Mouse (Mus musculus) kidney, postnatal 14 days (tissue): Measurements from ENCODE around the gene Klhl3.

Experiments
- DNase-seq: peaks from one replicate; pipeline ENCODE4 v3.0.0; 2022; ENCODE audit warnings: mixed read lengths

Gene Klhl3

GRCm38 (mm10) chr13:58124278-58124677 is 10.9 kb upstream of the Klhl3 start:
- no peak for DNase-seq

- DNase-seq: peak; percentile 76
These were observed 10.0 kb upstream of the Klhl3 start for GRCm38 (mm10) chr13:58123381-58123780.

- DNase-seq: peak; percentile 41
These were observed 9.4 kb upstream of the Klhl3 start for GRCm38 (mm10) chr13:58122786-58123297.

- DNase-seq: peak; percentile 59
These were observed 4.1 kb upstream of the Klhl3 start for GRCm38 (mm10) chr13:58117318-58118017.

- DNase-seq: no peak
These were observed 3.4 kb upstream of the Klhl3 start for GRCm38 (mm10) chr13:58116801-58117200.

- peak; percentile 81 for DNase-seq
These were observed 1.8 kb upstream of the Klhl3 start for GRCm38 (mm10) chr13:58115227-58115626.

- peak; percentile 23 for DNase-seq
These were observed 771 bp downstream of the Klhl3 start for GRCm38 (mm10) chr13:58112601-58113041.

GRCm38 (mm10) chr13:58112191-58112590 is 1.2 kb downstream of the Klhl3 start:
- no peak for DNase-seq

GRCm38 (mm10) chr13:58111306-58111705 is 2.1 kb downstream of the Klhl3 start:
- no peak for DNase-seq

GRCm38 (mm10) chr13:58090643-58091042 is 22.7 kb downstream of the Klhl3 start:
- no peak for DNase-seq

GRCm38 (mm10) chr13:58084396-58084795 is 29.0 kb downstream of the Klhl3 start:
- DNase-seq: no peak

- no peak for DNase-seq
These were observed 29.9 kb downstream of the Klhl3 start for GRCm38 (mm10) chr13:58083521-58083920.

- DNase-seq: no peak
These were observed 30.3 kb downstream of the Klhl3 start for GRCm38 (mm10) chr13:58083048-58083447.

- DNase-seq: no peak
These were observed 35.0 kb downstream of the Klhl3 start for GRCm38 (mm10) chr13:58078361-58078760.

GRCm38 (mm10) chr13:58074881-58075280 is 38.5 kb downstream of the Klhl3 start:
- no peak for DNase-seq

- DNase-seq: no peak
These were observed 38.9 kb downstream of the Klhl3 start for GRCm38 (mm10) chr13:58074466-58074865.

- DNase-seq: no peak
These were observed 40.0 kb downstream of the Klhl3 start for GRCm38 (mm10) chr13:58073254-58073882.

GRCm38 (mm10) chr13:58071209-58071608 is 42.2 kb downstream of the Klhl3 start:
- DNase-seq: no peak

GRCm38 (mm10) chr13:58070504-58070903 is 42.9 kb downstream of the Klhl3 start:
- no peak for DNase-seq

- peak; percentile 32 for DNase-seq
These were observed 44.8 kb downstream of the Klhl3 start for GRCm38 (mm10) chr13:58068421-58069209.

- DNase-seq: peak; percentile 92
These were observed 45.8 kb downstream of the Klhl3 start for GRCm38 (mm10) chr13:58067540-58068103.

- DNase-seq: peak; percentile 82
These were observed 46.6 kb downstream of the Klhl3 start for GRCm38 (mm10) chr13:58066496-58067389.
